Mouse (Mus musculus): ENCODE results near the gene Rgs18. TPM values are rescaled to one million over a fixed set of nuclear protein-coding genes. Genes with fewer than 3 reads are reported as not detected.

The Rgs18 gene
- polyA plus RNA-seq, 1 experiment from 2014 or later = 4.0 TPM

DNA sequence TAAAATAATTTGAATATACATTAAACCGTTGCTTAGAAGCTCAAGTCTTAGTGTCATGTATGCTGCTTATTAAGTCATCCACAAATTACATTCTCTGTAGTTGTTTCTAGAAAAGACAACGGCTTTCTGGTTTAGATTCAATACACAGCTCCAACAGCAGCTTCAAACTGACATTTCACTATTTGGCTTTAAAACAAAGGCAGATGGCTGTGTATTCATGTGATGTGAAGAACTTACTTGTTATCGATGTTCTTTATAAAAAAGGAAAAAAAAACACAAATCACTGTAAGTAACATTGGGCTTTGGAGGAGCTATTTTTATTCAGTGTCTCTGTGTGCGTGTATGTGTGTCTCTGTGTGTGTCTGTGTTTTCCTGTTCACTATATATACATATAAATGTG lies 54.5 kb downstream of the Rgs18 start:
- Histone ChIP-seq H3K36me3 (ENCODE audit: insufficient read depth, low read length) (no peaks in the 10 kb centered on the region), H3K4me3 (ENCODE audit: low read depth, low read length) (no peak overlapping the region), H3K4me2 (replicated peaks; ENCODE audit: low read depth, low read length) (no peak overlapping the region), H3K27me3 (replicated peaks; ENCODE audit: insufficient read depth, low read length) (no peaks in the 10 kb centered on the region), H3K4me1 (ENCODE audit: insufficient read depth, low read depth, low read length) (no peaks in the 10 kb centered on the region), H3K27ac (ENCODE audit: low read length) (no peak overlapping the region), H3K9me3 (ENCODE audit: low read length) (no peaks in the 10 kb centered on the region), H3K9ac (replicated peaks; ENCODE audit: low read depth) (no peak overlapping the region)
- TF ChIP-seq EP300 (IDR thresholded peaks at IDR 0.05) (no peak), CTCF (IDR thresholded peaks at IDR 0.05) (no peak)
- DNase-seq (ENCODE audit: low spot score) (no peak), ATAC-seq (no peak)
- 73% methylated on average over 4 of the region's 4 CpGs for WGBS

DNA sequence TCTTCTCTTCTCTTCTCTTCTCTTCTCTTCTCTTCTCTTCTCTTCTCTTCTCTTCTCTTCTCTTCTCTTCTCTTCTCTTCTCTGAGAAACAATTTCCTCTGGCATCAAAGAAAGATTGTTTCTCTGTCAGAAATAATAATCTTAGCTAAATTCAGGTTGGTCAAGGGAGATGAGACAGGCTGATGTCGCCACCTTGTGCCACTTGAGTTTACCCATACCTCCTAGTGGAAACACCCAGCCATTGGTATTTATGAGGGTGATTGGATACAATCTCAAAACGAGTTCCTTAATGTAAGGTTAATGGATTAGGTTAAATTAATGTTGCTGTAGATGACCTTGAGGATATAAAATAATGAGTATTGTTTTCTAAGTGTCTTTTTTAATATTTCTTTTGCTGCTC lies 70.9 kb downstream of the Rgs18 start:
- Histone ChIP-seq H3K36me3 (ENCODE audit: insufficient read depth, low read length) (no peaks in the 10 kb centered on the region), H3K9ac (replicated peaks; ENCODE audit: low read depth) (no peak overlapping the region), H3K4me2 (replicated peaks; ENCODE audit: low read depth, low read length) (no peak overlapping the region), H3K4me1 (ENCODE audit: insufficient read depth, low read depth, low read length) (no peaks in the 10 kb centered on the region), H3K9me3 (ENCODE audit: low read length) (no peaks in the 10 kb centered on the region), H3K27me3 (replicated peaks; ENCODE audit: insufficient read depth, low read length) (no peaks in the 10 kb centered on the region), H3K4me3 (ENCODE audit: low read depth, low read length) (no peak overlapping the region), H3K27ac (ENCODE audit: low read length) (no peak overlapping the region)
- TF ChIP-seq EP300 (IDR thresholded peaks at IDR 0.05) (no peak), CTCF (IDR thresholded peaks at IDR 0.05) (no peak)
- ATAC-seq = no peak
- DNase-seq (ENCODE audit: low spot score) = no peak
- WGBS = 31% methylated on average over 2 of the region's 2 CpGs

Other genes starting within 250 kb of the Rgs18 start
- gene Rgs21, start 207.8 kb downstream of the Rgs18 start, polyA plus RNA-seq (2015; fragmentation: Nextera tagmentation; extraction: Ambion mirVana) = not detected in 2 replicates